Mouse (Mus musculus) embryonic facial prominence, embryonic 14.5 days (tissue): ENCODE measurements at regions not wholly inside any gene's neighbourhood (a gene's known extent, or its start where the extent isn't known, plus 50 kb on each side); places are given as distances from the start of the nearest gene placed in this dataset.

Experiments
- ATAC-seq: fragments of 200-750 bp; cut with Nextera tagmentation; 2 replicates; pipeline ENCODE4 v1.8.0; 2017; ENCODE audit warnings: low read depth, moderate number of reproducible peaks, moderate TSS enrichment
- DNase-seq: peaks from one replicate; pipeline ENCODE4 v3.0.0-alpha.2; 2015; ENCODE audit warnings: low spot score
- H3K27ac ChIP-seq: fragments of 300-500 bp; sonication (generic); replicated peaks from 2 replicates; pipeline ENCODE4 v1.5.1; 2014; ENCODE audit warnings: low read depth, mild to moderate bottlenecking, low read length, moderate library complexity
- H3K27me3 ChIP-seq: fragments of 300-500 bp; sonication (generic); replicated peaks from 2 replicates; pipeline ENCODE4 v1.6.1; 2014; ENCODE audit warnings: low read length; ENCODE audit not compliant: control insufficient read depth, insufficient read depth
- H3K36me3 ChIP-seq: fragments of 300-500 bp; sonication (generic); 2 replicates; pipeline ENCODE4 v1.6.1; 2014; ENCODE audit warnings: low read length, mixed read lengths; ENCODE audit not compliant: control insufficient read depth, insufficient read depth
- H3K4me1 ChIP-seq: fragments of 300-500 bp; sonication (generic); 2 replicates; pipeline ENCODE4 v1.6.1; 2014; ENCODE audit warnings: antibody characterized with exemption, low read length; ENCODE audit not compliant: control insufficient read depth, insufficient read depth
- H3K4me2 ChIP-seq: fragments of 300-500 bp; sonication (generic); 2 replicates; pipeline ENCODE4 v1.6.1; 2014; ENCODE audit warnings: low read depth, mild to moderate bottlenecking, low read length, moderate library complexity, mixed read lengths
- H3K4me3 ChIP-seq: fragments of 300-500 bp; sonication (generic); 2 replicates; pipeline ENCODE4 v1.5.1; 2014; ENCODE audit warnings: low read depth, mild to moderate bottlenecking, low read length
- H3K9ac ChIP-seq: fragments of 300-500 bp; sonication (generic); 2 replicates; pipeline ENCODE4 v1.6.1; 2014; ENCODE audit warnings: low read depth, mild to moderate bottlenecking, low read length, moderate library complexity, mixed read lengths
- H3K9me3 ChIP-seq: fragments of 300-500 bp; sonication (generic); 2 replicates; pipeline ENCODE4 v1.6.1; 2016; ENCODE audit warnings: low read length; ENCODE audit not compliant: control insufficient read depth
- WGBS: fragments of 180-500 bp; shearing (Covaris S2); extraction: QIAGEN DNeasy Blood & Tissue Kit; methylation state at CpG from one replicate; pipeline ENCODE4 v1.1.7; 2014; 5-methylcytosine and 5-hydroxymethylcytosine counted together

GRCm38 (mm10) chr17:81175877-81176276, 111.0 kb upstream of the Thumpd2 start:
- H3K36me3 ChIP-seq, result no peaks in the 10 kb centered on the region
- no peak overlapping the region for H3K27ac ChIP-seq
- 0 out of 2 replicates have a peak, but pooled peaks cover 4% of the 10 kb centered on the region for H3K9me3 ChIP-seq
- no peak overlapping the region for H3K4me3 ChIP-seq
- ATAC-seq (no peak), DNase-seq (no peak)
- no peak overlapping the region for H3K9ac ChIP-seq
- H3K4me1 ChIP-seq, result no peaks in the 10 kb centered on the region
- H3K27me3 ChIP-seq, result no peaks in the 10 kb centered on the region
- WGBS, result 57% methylated on average over 4 of the region's 4 CpGs
- H3K4me2 ChIP-seq, result no peak overlapping the region

DNA sequence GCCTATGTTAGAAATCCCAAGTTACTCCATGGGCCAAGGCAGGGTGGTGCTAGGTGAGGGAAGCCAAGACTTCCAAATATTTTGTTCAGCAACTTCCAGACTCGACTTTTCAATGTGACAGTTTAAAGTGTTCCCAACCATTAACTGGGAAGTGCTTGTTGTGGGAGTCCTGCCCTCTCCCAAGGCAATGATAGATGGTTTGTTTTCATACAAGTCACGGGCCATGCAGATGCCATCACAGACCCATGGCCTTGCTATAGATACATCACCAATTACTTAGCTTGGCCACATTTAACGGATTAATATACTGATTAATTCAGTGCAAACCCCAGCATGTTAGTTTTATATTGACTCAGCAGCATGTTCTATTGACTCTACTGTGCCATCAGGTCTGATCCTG, 108.1 kb upstream of the Thumpd2 start:
- Histone ChIP-seq H3K9me3 (0 out of 2 replicates have a peak, but pooled peaks cover 4% of the 10 kb centered on the region), H3K27me3 (no peaks in the 10 kb centered on the region), H3K4me1 (no peaks in the 10 kb centered on the region), H3K36me3 (no peaks in the 10 kb centered on the region), H3K4me3 (no peak overlapping the region), H3K9ac (no peak overlapping the region), H3K4me2 (no peak overlapping the region), H3K27ac (no peak overlapping the region)
- DNase-seq (no peak), ATAC-seq (no peak)
- 79% methylated on average over 3 of the region's 3 CpGs for WGBS

DNA sequence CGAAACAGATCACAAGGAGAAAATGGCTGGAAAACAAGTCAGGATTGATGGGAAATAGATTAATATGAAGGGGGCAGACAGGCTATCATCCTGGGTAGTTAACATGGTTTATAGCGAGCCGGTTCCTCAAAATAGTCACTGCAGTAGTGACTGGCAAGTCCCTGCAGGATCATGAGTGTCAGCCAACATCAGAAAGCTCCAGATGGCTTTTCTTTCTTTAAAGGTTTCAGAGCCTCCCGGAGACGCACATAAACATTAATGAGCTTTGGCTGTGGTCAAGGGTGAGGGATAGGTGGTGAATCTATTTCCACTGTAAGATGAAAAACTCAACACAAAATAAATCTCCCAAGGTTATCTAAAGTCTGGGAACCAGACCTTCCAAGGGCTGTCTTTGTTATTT, 104.2 kb upstream of the Thumpd2 start:
- 67% methylated on average over 5 of the region's 5 CpGs for WGBS
- Histone ChIP-seq H3K27me3 (no peaks in the 10 kb centered on the region), H3K4me1 (no peaks in the 10 kb centered on the region), H3K4me3 (no peak overlapping the region), H3K9ac (no peak overlapping the region), H3K4me2 (no peak overlapping the region), H3K9me3 (no peaks in the 10 kb centered on the region), H3K27ac (no peak overlapping the region), H3K36me3 (no peaks in the 10 kb centered on the region)
- no peak for DNase-seq
- no peak for ATAC-seq

DNA sequence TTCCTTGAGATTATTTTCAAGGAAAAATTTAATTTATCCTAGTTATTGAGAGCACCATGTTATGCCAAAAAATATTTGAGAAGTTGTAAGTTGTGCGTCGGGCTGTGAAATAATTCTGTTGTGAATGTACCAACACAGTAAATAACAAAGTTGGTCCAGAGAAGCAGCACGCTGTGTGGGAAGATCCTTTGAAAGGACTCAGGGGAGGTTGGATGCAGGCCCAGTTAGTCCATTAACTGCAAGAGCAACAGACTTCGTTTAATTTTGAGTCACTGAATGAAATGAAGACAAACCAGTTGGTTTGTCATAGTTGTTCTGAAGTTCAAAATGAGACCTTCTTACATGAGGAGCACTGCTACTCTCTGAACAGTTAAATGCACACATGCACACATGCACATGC, 85.8 kb upstream of the Thumpd2 start:
- H3K36me3 ChIP-seq, result no peaks in the 10 kb centered on the region
- no peaks in the 10 kb centered on the region for H3K27me3 ChIP-seq
- H3K27ac ChIP-seq, result no peak overlapping the region
- no peak for ATAC-seq
- H3K9ac ChIP-seq, result no peak overlapping the region
- no peak for DNase-seq
- no peaks in the 10 kb centered on the region for H3K4me1 ChIP-seq
- H3K9me3 ChIP-seq, result no peaks in the 10 kb centered on the region
- WGBS, result 88% methylated on average over 4 of the region's 4 CpGs
- no peak overlapping the region for H3K4me3 ChIP-seq
- no peak overlapping the region for H3K4me2 ChIP-seq

DNA sequence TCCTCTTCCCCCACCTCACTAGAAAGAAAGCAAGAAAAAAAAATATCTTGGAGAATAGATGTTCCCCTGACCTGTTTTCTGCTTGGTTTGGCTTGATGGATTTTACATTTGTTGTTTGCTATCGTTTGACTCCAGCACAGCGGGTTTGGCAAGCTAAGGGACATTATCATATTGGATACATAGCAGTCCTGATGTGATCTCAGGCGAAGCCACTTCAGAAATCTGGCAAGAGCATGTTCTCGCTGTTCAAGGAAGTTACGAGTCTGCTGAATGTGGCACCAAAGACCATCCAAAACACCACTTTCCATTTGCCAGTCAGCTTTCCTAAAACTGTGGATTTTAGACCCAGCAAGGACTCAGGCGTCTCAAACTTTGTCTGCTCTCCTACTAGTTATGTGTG, 69.8 kb upstream of the Thumpd2 start:
- no peaks in the 10 kb centered on the region for H3K4me1 ChIP-seq
- ATAC-seq (no peak), DNase-seq (no peak)
- H3K9me3 ChIP-seq, result no peaks in the 10 kb centered on the region
- no peak overlapping the region for H3K27ac ChIP-seq
- H3K27me3 ChIP-seq, result no peaks in the 10 kb centered on the region
- 81% methylated on average over 6 of the region's 6 CpGs for WGBS
- no peaks in the 10 kb centered on the region for H3K36me3 ChIP-seq
- H3K4me2 ChIP-seq, result no peak overlapping the region
- no peak overlapping the region for H3K4me3 ChIP-seq
- H3K9ac ChIP-seq, result no peak overlapping the region

GRCm38 (mm10) chr17:81133227-81133626, 68.3 kb upstream of the Thumpd2 start:
- WGBS, result 52% methylated on average over 4 of the region's 4 CpGs
- ATAC-seq, result no peak
- no peak for DNase-seq
- no peaks in the 10 kb centered on the region for H3K4me1 ChIP-seq
- no peak overlapping the region for H3K4me3 ChIP-seq
- no peaks in the 10 kb centered on the region for H3K27me3 ChIP-seq
- no peaks in the 10 kb centered on the region for H3K36me3 ChIP-seq
- H3K4me2 ChIP-seq, result no peak overlapping the region
- no peak overlapping the region for H3K9ac ChIP-seq
- H3K9me3 ChIP-seq, result no peaks in the 10 kb centered on the region
- H3K27ac ChIP-seq, result no peak overlapping the region
